Mouse (Mus musculus) kidney, embryonic 16.5 days (tissue): Measurements from ENCODE around the gene Samd4. TPM values are rescaled to one million over a fixed set of nuclear protein-coding genes. Genes with fewer than 3 reads are reported as not detected.

ENCODE experiments used
- ATAC-seq: fragments of 200-750 bp; cut with Nextera tagmentation; 2 replicates; pipeline ENCODE4 v1.8.0; 2017; ENCODE audit warnings: moderate TSS enrichment; ENCODE audit not compliant: low FRiP score, low TSS enrichment
- H3K27ac ChIP-seq: fragments of 300-500 bp; sonication (generic); 2 replicates; pipeline ENCODE4 v1.5.1; 2014; ENCODE audit warnings: low read length
- H3K27me3 ChIP-seq: fragments of 300-500 bp; sonication (generic); 2 replicates; pipeline ENCODE4 v1.6.1; 2014; ENCODE audit warnings: low read length, control low read depth, mixed read lengths; ENCODE audit not compliant: insufficient read depth
- H3K36me3 ChIP-seq: fragments of 300-500 bp; sonication (generic); 2 replicates; pipeline ENCODE4 v1.6.1; 2014; ENCODE audit warnings: low read length, control low read depth, mixed read lengths; ENCODE audit not compliant: insufficient read depth
- H3K4me1 ChIP-seq: fragments of 300-500 bp; sonication (generic); 2 replicates; pipeline ENCODE4 v1.6.1; 2014; ENCODE audit warnings: low read length, control low read depth, mixed read lengths; ENCODE audit not compliant: insufficient read depth
- H3K4me2 ChIP-seq: fragments of 300-500 bp; sonication (generic); replicated peaks from 2 replicates; pipeline ENCODE4 v1.6.1; 2014; ENCODE audit warnings: low read depth, low read length
- H3K4me3 ChIP-seq: fragments of 300-500 bp; sonication (generic); 2 replicates; pipeline ENCODE4 v1.5.1; 2014; ENCODE audit warnings: mild to moderate bottlenecking, low read length
- H3K9ac ChIP-seq: fragments of 300-500 bp; sonication (generic); replicated peaks from 2 replicates; pipeline ENCODE4 v1.6.1; 2014; ENCODE audit warnings: low read length
- H3K9me3 ChIP-seq: fragments of 300-500 bp; sonication (generic); 2 replicates; pipeline ENCODE4 v1.6.1; 2016; ENCODE audit warnings: low read length, control low read depth
- WGBS: fragments of 180-500 bp; shearing (Covaris S2); extraction: QIAGEN DNeasy Blood & Tissue Kit; methylation state at CpG from one replicate; pipeline ENCODE4 v1.1.7; 2014; 5-methylcytosine and 5-hydroxymethylcytosine counted together
- polyA plus RNA-seq: library from polyadenylated mRNA; unstranded; fragments of >200 nt; fragmentation: Nextera tagmentation; extraction: Ambion mirVana; gene quantifications from 2 replicates; pipeline ENCODE4 v1.2.1, GENCODE M21; 2015

Samd4 gene
- polyA plus RNA-seq, 1 experiment from 2014 or later: 4.6 TPM

DNA sequence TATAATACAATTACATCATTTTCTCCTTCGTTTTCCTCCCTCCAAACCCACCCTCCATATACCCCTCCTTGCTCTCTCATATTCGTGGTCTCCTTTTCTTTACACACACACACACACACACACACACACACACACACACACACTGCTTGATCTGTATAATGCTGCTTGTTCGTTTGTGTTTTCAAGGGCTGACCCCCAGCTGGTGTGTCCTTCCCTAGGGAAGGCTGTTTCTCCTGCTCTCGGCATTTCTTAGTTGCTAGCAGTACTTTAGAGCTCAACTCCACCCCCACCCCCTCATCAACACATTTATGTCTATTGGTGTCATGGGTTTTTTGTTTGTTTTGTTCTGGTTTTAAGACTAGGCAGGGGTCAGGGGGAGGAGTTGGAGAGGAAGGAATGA, 149.5 kb downstream of the Samd4 start:
- H3K4me3 ChIP-seq: no peak overlapping the region
- 35% methylated on average over 4 of the region's 4 CpGs for WGBS
- H3K27ac ChIP-seq: no peak overlapping the region
- ATAC-seq: no peak
- H3K27me3 ChIP-seq: no peaks in the 10 kb centered on the region
- H3K9ac ChIP-seq: no peak overlapping the region
- H3K4me1 ChIP-seq: no peaks in the 10 kb centered on the region
- no peaks in the 10 kb centered on the region for H3K36me3 ChIP-seq
- no peak overlapping the region for H3K4me2 ChIP-seq
- H3K9me3 ChIP-seq: no peaks in the 10 kb centered on the region

DNA sequence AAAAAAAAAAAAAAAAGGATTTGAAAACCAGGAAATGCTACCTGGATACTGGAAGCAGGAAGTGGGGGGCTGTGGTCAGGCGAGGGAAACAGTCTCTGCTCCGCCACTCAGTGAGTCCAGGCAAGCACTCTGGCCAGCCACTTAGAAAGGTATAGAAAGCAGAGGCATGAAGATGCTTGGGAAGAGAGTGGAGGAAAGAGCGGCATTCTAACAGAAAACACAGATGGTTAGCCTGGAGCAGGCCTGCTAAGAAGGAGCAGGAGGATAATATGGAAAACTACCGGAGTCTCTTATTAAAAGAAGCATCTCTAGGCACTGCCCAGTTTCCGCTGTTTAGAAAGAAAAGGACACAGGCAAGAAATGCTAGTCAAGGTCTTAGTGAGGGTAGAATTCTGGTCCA, 150.8 kb downstream of the Samd4 start:
- Histone ChIP-seq H3K27ac (no peak overlapping the region), H3K9me3 (no peaks in the 10 kb centered on the region), H3K4me3 (no peak overlapping the region), H3K9ac (no peak overlapping the region), H3K36me3 (no peaks in the 10 kb centered on the region), H3K27me3 (no peaks in the 10 kb centered on the region), H3K4me1 (no peaks in the 10 kb centered on the region), H3K4me2 (no peak overlapping the region)
- 84% methylated on average over 5 of the region's 5 CpGs for WGBS
- ATAC-seq: no peak

- Histone ChIP-seq H3K4me3 (no peak overlapping the region), H3K4me1 (no peaks in the 10 kb centered on the region), H3K27me3 (no peaks in the 10 kb centered on the region), H3K36me3 (no peaks in the 10 kb centered on the region), H3K4me2 (no peak overlapping the region), H3K9me3 (no peaks in the 10 kb centered on the region), H3K9ac (no peak overlapping the region), H3K27ac (no peak overlapping the region)
- no peak for ATAC-seq
- WGBS: 80% methylated on average over 3 of the region's 3 CpGs
Measured at GRCm38 (mm10) chr14:47041699-47042098, 159.0 kb downstream of the Samd4 start.

DNA sequence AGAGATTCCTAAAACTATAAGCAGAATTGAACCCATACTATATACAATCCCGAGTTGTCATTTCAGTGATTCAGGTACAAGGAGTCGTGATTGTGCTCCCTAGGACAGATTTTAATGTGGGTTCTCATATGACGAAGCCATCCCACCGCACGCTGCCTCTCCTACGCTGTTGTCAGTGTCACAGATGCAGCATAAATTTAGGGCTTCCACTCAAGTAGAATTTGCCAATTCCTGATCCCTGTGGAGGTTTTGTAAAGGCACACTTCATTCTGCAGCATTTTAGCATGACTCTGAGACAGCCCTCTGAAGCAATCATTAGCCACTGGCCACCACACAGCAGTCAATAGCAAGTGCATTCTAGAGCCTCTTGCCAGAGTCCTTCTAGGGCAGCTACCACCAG, 166.4 kb downstream of the Samd4 start:
- 70% methylated on average over 6 of the region's 6 CpGs for WGBS
- Histone ChIP-seq H3K9ac (no peak overlapping the region), H3K27me3 (no peaks in the 10 kb centered on the region), H3K4me2 (no peak overlapping the region), H3K4me1 (no peaks in the 10 kb centered on the region), H3K9me3 (no peaks in the 10 kb centered on the region), H3K36me3 (no peaks in the 10 kb centered on the region), H3K27ac (no peak overlapping the region), H3K4me3 (no peak overlapping the region)
- ATAC-seq: no peak

GRCm38 (mm10) chr14:47051743-47052610, 169.3 kb downstream of the Samd4 start:
- 89% methylated on average over 5 of the region's 5 CpGs for WGBS
- ATAC-seq: no peak

DNA sequence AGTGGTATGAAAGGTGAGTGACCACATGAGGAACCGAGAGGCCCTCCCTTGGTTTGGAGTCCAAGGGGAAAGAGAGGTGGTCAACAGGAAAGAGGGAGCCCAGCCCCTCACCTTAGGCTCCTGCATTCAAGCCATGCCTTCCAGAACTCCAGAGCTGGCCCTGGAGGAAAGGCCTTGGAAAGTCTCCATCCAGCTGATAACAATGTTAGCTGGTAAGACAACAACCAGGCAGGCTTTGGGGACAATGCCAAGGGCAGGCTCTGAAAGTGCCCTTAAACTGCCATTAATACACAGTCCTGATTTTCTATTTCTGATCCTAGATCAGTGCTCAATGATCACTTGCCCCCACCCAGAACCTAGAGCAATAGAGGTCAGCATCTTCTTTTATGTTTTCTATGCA, 170.4 kb downstream of the Samd4 start:
- H3K27ac ChIP-seq: no peak overlapping the region
- WGBS: 89% methylated on average over 1 of the region's 1 CpGs
- H3K9me3 ChIP-seq: no peaks in the 10 kb centered on the region
- H3K27me3 ChIP-seq: no peaks in the 10 kb centered on the region
- H3K4me3 ChIP-seq: no peak overlapping the region
- H3K36me3 ChIP-seq: no peaks in the 10 kb centered on the region
- no peak for ATAC-seq
- H3K4me2 ChIP-seq: no peak overlapping the region
- no peak overlapping the region for H3K9ac ChIP-seq
- no peaks in the 10 kb centered on the region for H3K4me1 ChIP-seq

More at GRCm38 (mm10) chr14:47051743-47052610, 169.3 kb downstream of the Samd4 start:
- Histone ChIP-seq H3K4me3 (no peak overlapping the region), H3K9ac (no peak overlapping the region), H3K36me3 (no peaks in the 10 kb centered on the region), H3K27me3 (no peaks in the 10 kb centered on the region), H3K9me3 (no peaks in the 10 kb centered on the region), H3K4me1 (no peaks in the 10 kb centered on the region), H3K4me2 (no peak overlapping the region), H3K27ac (no peak overlapping the region)

GRCm38 (mm10) chr14:47053824-47054223, 171.2 kb downstream of the Samd4 start:
- H3K4me3 ChIP-seq: no peak overlapping the region
- H3K4me1 ChIP-seq: no peaks in the 10 kb centered on the region
- no peak for ATAC-seq
- no peaks in the 10 kb centered on the region for H3K9me3 ChIP-seq
- H3K27ac ChIP-seq: no peak overlapping the region
- H3K4me2 ChIP-seq: no peak overlapping the region
- 89% methylated on average over 5 of the region's 5 CpGs for WGBS
- no peak overlapping the region for H3K9ac ChIP-seq
- no peaks in the 10 kb centered on the region for H3K27me3 ChIP-seq
- H3K36me3 ChIP-seq: no peaks in the 10 kb centered on the region

DNA sequence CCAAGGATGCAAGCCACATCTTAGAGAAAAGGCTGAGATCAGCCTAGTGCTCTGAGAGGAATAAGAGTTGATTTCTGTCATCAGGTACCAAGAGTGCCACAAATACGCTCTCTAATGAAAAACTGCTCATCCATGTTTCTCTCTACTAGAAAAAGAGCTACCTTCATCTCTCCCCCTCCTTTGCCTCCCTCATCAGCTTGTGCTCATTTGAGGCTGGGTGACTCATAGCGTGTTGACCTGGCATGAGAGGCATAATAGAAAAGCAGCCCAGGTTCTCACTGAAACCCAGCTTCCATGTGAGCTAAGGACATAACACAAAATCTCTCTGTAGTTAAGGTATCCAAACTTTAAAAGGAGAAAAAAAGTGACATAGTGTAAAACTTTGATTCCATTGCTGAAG, 176.3 kb downstream of the Samd4 start:
- H3K9ac ChIP-seq: no peak overlapping the region
- H3K4me2 ChIP-seq: no peak overlapping the region
- no peaks in the 10 kb centered on the region for H3K36me3 ChIP-seq
- no peaks in the 10 kb centered on the region for H3K27me3 ChIP-seq
- no peak for ATAC-seq
- H3K9me3 ChIP-seq: no peaks in the 10 kb centered on the region
- no peak overlapping the region for H3K4me3 ChIP-seq
- 96% methylated on average over 2 of the region's 2 CpGs for WGBS
- H3K27ac ChIP-seq: no peak overlapping the region
- H3K4me1 ChIP-seq: no peaks in the 10 kb centered on the region

- Histone ChIP-seq H3K4me3 (no peak overlapping the region), H3K27ac (no peak overlapping the region), H3K36me3 (no peaks in the 10 kb centered on the region), H3K4me1 (no peaks in the 10 kb centered on the region), H3K27me3 (no peaks in the 10 kb centered on the region), H3K9ac (no peak overlapping the region), H3K9me3 (no peaks in the 10 kb centered on the region), H3K4me2 (no peak overlapping the region)
- ATAC-seq: no peak
- whole genome bisulfite sequencing: 58% methylated on average over 5 of the region's 5 CpGs
Measured at GRCm38 (mm10) chr14:47065067-47065466, 182.4 kb downstream of the Samd4 start.

DNA sequence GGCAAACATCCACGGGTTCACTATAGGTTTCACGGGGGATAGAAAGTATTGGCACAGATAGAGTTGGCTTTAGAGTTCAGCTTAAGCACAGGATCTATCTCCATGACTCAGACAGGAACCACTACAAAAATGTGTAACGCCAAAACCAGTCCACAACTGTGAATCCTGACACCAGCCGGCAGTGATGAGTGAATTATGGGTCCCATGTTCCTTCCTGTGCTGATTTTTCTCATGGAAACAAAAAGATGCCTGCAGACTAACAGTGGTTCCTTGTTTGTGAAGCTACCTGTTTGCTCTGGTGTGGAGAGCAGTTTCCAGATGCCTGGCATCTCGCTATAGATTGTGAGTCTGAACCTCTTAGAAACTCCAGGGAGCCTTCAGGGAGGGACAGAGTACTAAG, 184.2 kb downstream of the Samd4 start:
- Histone ChIP-seq H3K4me1 (no peaks in the 10 kb centered on the region), H3K4me2 (no peak overlapping the region), H3K9me3 (no peaks in the 10 kb centered on the region), H3K4me3 (no peak overlapping the region), H3K9ac (no peak overlapping the region), H3K27me3 (no peaks in the 10 kb centered on the region), H3K36me3 (0 out of 2 replicates have a peak, but pooled peaks cover 2% of the 10 kb centered on the region), H3K27ac (no peak overlapping the region)
- WGBS: 69% methylated on average over 5 of the region's 5 CpGs
- no peak for ATAC-seq
